Mouse (Mus musculus): Measurements from ENCODE around the gene Gbp7. TPM values are rescaled to one million over a fixed set of nuclear protein-coding genes. Genes with fewer than 3 reads are reported as not detected.
A peak's percentile ranks its signal among the peaks of the same experiment; 100 is the strongest.
"Not testable (repeated sequence)": the region's sequence is repeated elsewhere in the genome, so short reads cannot be mapped to it uniquely, and the experiment has no call there.

Gbp7 gene
- polyA plus RNA-seq, 1 experiment from 2014 or later: 3.1 TPM

DNA sequence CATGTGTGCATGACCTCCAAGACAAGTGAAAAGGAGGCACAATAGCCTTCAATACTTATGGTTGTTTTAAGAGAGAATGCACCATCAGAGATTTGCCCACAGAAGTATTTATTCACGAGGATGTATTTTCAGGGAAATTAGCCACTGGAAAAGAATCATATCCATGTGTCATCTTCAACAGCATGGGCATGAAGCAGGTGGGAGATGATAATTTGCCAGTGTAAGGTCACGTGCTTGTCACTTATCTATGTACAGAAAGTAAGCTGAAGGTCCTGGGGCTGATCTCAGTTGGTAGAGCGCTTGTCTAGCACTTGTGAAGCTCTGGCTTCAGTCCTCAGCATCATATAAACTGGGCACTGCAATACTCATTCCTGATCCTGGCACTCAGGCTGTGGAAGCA lies 1.5 kb downstream of the Gbp7 start:
- no peak overlapping the region for H3K27ac ChIP-seq (ENCODE audit: low read length)
- no peaks in the 10 kb centered on the region for H3K36me3 ChIP-seq (ENCODE audit: insufficient read depth, low read length)
- WGBS: 91% methylated on average over 3 of the region's 3 CpGs
- H3K4me1 ChIP-seq (ENCODE audit: insufficient read depth, low read length): peaks cover 6% of the 10 kb centered on the region
- H3K4me3 ChIP-seq (ENCODE audit: low read length): no peak overlapping the region
- H3K9me3 ChIP-seq (ENCODE audit: low read length): no peaks in the 10 kb centered on the region
- H3K4me2 ChIP-seq (replicated peaks; ENCODE audit: low read depth, low read length): no peak overlapping the region
- H3K9ac ChIP-seq (replicated peaks; ENCODE audit: low read length): no peak overlapping the region
- no peaks in the 10 kb centered on the region; the same call in 1 of the 2 replicates for H3K27me3 ChIP-seq (ENCODE audit: insufficient read depth, low read length)
- no peak for ATAC-seq (ENCODE audit: low FRiP score, low TSS enrichment)

DNA sequence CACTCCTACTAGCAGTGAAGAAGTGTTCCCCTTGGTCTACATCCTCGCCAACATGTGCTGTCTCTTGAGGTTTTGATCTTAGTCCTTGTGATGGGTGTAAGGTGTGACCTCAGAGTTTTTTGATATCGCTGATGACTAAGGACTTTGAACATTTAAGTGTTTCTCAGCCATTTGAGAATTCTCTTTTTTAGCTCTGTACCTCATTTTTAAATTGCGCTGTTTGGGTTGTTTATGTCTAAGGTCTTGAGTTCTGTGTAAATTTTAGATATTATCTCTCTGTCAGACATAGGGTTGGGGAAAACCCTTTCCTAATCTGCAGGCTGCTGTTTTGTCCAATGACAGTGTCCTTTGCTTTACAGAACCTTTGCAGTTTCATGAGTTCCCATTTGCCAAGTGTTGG lies 3.0 kb downstream of the Gbp7 start:
- Histone ChIP-seq H3K9ac (replicated peaks; ENCODE audit: low read length) (no peak overlapping the region), H3K4me1 (ENCODE audit: insufficient read depth, low read length) (peaks cover 6% of the 10 kb centered on the region), H3K9me3 (ENCODE audit: low read length) (no peaks in the 10 kb centered on the region), H3K27me3 (ENCODE audit: insufficient read depth, low read length) (no peaks in the 10 kb centered on the region; the same call in 1 of the 2 replicates), H3K4me3 (ENCODE audit: low read length) (no peak overlapping the region), H3K27ac (ENCODE audit: low read length) (no peak overlapping the region), H3K36me3 (ENCODE audit: insufficient read depth, low read length) (no peaks in the 10 kb centered on the region), H3K4me2 (replicated peaks; ENCODE audit: low read depth, low read length) (no peak overlapping the region)
- 91% methylated on average over 3 of the region's 3 CpGs for WGBS
- ATAC-seq (ENCODE audit: low FRiP score, low TSS enrichment): no peak

DNA sequence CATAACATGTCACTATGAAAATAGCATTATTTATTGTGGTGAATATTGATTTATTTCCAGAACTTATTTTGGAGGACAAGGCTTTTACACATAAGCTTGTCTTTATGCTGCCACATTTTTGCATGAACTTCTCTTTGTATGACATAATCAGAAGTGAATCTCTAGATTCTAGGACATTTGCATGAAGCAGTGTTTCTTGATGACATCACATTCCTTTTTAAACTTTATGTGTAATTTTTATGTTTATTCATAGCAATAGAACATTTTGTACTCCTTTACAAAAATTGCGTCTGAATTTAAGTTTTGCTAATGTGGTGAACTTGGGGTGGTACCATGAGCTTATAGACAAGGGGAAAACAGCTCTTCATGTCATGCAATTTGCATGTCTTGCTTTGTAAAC lies 5.5 kb downstream of the Gbp7 start:
- H3K27me3 ChIP-seq (ENCODE audit: insufficient read depth, low read length): no peaks in the 10 kb centered on the region; the same call in 1 of the 2 replicates
- H3K36me3 ChIP-seq (ENCODE audit: insufficient read depth, low read length): no peaks in the 10 kb centered on the region
- no peaks in the 10 kb centered on the region for H3K4me1 ChIP-seq (ENCODE audit: insufficient read depth, low read length)
- ATAC-seq (ENCODE audit: low FRiP score, low TSS enrichment): no peak
- WGBS: 69% methylated on average over 1 of the region's 1 CpGs
- no peak overlapping the region for H3K4me2 ChIP-seq (replicated peaks; ENCODE audit: low read depth, low read length)
- no peak overlapping the region for H3K27ac ChIP-seq (ENCODE audit: low read length)
- H3K9me3 ChIP-seq (ENCODE audit: low read length): no peaks in the 10 kb centered on the region
- H3K9ac ChIP-seq (replicated peaks; ENCODE audit: low read length): no peak overlapping the region
- H3K4me3 ChIP-seq (ENCODE audit: low read length): no peak overlapping the region

DNA sequence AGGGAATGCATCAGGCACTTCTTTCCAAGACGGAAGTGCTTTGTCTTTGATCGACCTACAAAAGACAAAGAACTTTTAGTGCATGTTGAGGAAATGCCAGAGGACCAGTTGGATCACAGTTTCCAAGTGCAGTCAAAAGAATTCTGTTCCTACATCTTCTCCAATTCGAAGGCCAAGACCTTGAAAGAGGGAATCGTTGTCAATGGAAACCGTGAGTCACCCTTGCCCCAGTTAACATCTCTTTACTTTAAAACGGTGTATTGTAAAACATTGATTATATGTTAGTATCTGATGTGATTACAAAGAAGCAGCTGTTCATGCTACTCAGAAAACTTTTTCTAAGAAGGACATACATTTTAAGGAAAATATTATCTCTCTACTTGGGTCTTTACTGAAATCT lies 11.2 kb downstream of the Gbp7 start:
- H3K27ac ChIP-seq (ENCODE audit: low read length): no peak overlapping the region
- no peaks in the 10 kb centered on the region for H3K36me3 ChIP-seq (ENCODE audit: insufficient read depth, low read length)
- H3K27me3 ChIP-seq (ENCODE audit: insufficient read depth, low read length): no peaks in the 10 kb centered on the region
- H3K9ac ChIP-seq (replicated peaks; ENCODE audit: low read length): no peak overlapping the region
- H3K4me1 ChIP-seq (ENCODE audit: insufficient read depth, low read length): no peaks in the 10 kb centered on the region
- WGBS: 87% methylated on average over 6 of the region's 6 CpGs
- no peak overlapping the region for H3K4me2 ChIP-seq (replicated peaks; ENCODE audit: low read depth, low read length)
- ATAC-seq (ENCODE audit: low FRiP score, low TSS enrichment): no peak
- no peaks in the 10 kb centered on the region for H3K9me3 ChIP-seq (ENCODE audit: low read length)
- H3K4me3 ChIP-seq (ENCODE audit: low read length): no peak overlapping the region

DNA sequence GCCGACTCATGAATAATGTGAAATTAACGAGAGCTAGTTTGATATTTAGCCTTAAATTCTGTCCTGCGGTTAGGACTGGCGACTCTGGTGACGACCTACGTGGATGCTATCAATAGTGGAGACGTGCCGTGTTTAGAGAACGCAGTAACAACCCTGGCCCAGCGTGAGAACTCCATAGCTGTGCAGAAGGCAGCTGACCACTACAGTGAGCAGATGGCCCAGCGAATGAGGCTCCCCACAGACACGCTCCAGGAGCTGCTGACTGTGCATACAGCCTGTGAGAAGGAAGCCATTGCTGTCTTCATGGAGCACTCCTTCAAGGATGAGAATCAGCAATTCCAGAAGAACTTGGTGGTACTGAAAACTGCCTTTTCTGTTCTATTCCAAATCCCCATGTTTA lies 12.6 kb downstream of the Gbp7 start:
- not testable (repeated sequence) for H3K36me3 ChIP-seq (ENCODE audit: insufficient read depth, low read length); H3K4me3 ChIP-seq (ENCODE audit: low read length); H3K27ac ChIP-seq (ENCODE audit: low read length); H3K4me2 ChIP-seq (replicated peaks; ENCODE audit: low read depth, low read length); H3K27me3 ChIP-seq (ENCODE audit: insufficient read depth, low read length); H3K4me1 ChIP-seq (ENCODE audit: insufficient read depth, low read length); ATAC-seq (ENCODE audit: low FRiP score, low TSS enrichment); H3K9me3 ChIP-seq (ENCODE audit: low read length); H3K9ac ChIP-seq (replicated peaks; ENCODE audit: low read length)
- WGBS: 80% methylated on average over 12 of the region's 12 CpGs

DNA sequence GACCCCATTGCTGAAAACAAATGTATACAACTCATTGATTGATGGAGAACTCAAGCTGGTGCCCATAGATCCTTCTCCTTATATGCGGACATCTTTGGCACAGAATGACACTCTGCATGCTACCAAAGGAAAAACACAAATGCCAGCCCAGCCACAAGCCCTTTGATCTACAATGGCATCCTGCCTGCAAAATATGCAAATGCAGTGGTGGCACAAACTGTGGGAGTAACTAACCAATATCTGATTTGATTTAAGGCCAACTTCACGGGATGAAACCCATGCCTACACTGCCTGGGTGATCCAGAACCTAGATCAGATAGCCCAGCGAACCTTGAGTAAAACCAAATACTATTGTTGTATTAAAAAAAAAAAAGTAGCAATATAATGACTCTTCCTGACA lies 16.5 kb downstream of the Gbp7 start:
- no peak overlapping the region for H3K4me3 ChIP-seq (ENCODE audit: low read length)
- H3K36me3 ChIP-seq (ENCODE audit: insufficient read depth, low read length): no peaks in the 10 kb centered on the region
- no peaks in the 10 kb centered on the region for H3K27me3 ChIP-seq (ENCODE audit: insufficient read depth, low read length)
- no peak overlapping the region for H3K9ac ChIP-seq (replicated peaks; ENCODE audit: low read length)
- no peaks in the 10 kb centered on the region for H3K9me3 ChIP-seq (ENCODE audit: low read length)
- no peak overlapping the region for H3K4me2 ChIP-seq (replicated peaks; ENCODE audit: low read depth, low read length)
- no peak overlapping the region for H3K27ac ChIP-seq (ENCODE audit: low read length)
- H3K4me1 ChIP-seq (ENCODE audit: insufficient read depth, low read length): no peaks in the 10 kb centered on the region
- WGBS: 72% methylated on average over 3 of the region's 3 CpGs
- no peak for ATAC-seq (ENCODE audit: low FRiP score, low TSS enrichment)

DNA sequence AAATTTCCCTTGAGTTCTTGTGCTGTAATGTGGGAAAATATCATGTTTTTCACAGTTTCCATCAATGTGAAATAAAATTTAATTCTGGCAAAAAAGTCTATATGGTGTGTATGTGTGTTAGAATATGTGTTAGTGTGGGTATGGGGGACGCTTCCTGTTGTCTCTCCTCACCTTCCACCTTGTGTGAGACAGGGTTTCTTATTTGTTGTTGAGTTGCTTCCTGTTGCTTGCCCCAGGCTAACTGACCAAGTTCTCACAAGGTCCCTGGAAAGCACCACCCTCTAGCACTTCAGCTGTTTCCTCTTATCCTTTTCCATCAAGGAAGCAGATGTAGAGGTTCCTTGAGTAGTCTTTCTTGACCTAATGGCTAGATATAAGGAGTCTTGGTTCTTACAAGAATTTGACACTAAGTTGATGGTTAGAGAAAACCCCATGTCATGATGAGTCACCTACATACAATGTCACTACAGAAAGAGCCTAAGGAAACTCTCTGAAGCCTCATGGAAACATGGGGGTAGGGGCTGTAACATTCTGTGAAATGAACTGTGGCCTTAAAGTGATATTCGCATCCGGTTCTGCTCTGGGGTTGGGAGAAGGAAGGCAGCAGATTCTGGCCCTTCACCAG lies 20.0 kb downstream of the Gbp7 start:
- Histone ChIP-seq H3K9ac (replicated peaks; ENCODE audit: low read length) (no peak overlapping the region), H3K9me3 (ENCODE audit: low read length) (no peaks in the 10 kb centered on the region), H3K4me2 (replicated peaks; ENCODE audit: low read depth, low read length) (no peak overlapping the region), H3K27ac (ENCODE audit: low read length) (no peak overlapping the region), H3K36me3 (ENCODE audit: insufficient read depth, low read length) (no peaks in the 10 kb centered on the region), H3K4me1 (ENCODE audit: insufficient read depth, low read length) (no peaks in the 10 kb centered on the region), H3K27me3 (ENCODE audit: insufficient read depth, low read length) (no peaks in the 10 kb centered on the region), H3K4me3 (ENCODE audit: low read length) (no peak overlapping the region)
- 87% methylated on average over 3 of the region's 3 CpGs for WGBS
- ATAC-seq (ENCODE audit: low FRiP score, low TSS enrichment): no peak

DNA sequence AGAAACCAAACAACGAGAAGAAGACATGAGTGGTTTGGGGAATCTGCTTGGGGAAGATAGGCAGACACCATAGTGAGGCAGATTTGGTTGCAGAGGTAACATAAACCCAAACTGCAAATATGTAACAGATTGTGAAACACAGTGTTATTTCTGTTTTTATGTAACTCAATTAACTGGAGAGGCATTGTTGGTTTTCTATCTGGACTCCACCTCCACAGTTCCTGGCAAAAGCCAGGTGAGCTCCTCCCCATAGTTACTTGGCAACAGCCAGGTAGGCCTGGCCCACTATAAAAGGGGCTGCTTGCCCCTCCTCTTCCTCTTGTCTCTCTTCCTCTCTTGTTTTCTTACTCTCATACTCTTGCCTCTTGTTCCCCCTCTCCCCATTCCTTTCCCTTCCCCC lies 24.5 kb downstream of the Gbp7 start:
- no peak overlapping the region for H3K27ac ChIP-seq (ENCODE audit: low read length)
- H3K4me3 ChIP-seq (ENCODE audit: low read length): no peak overlapping the region
- no peak overlapping the region for H3K9ac ChIP-seq (replicated peaks; ENCODE audit: low read length)
- no peaks in the 10 kb centered on the region; the same call in 1 of the 2 replicates for H3K4me1 ChIP-seq (ENCODE audit: insufficient read depth, low read length)
- no peak overlapping the region for H3K4me2 ChIP-seq (replicated peaks; ENCODE audit: low read depth, low read length)
- no peak for ATAC-seq (ENCODE audit: low FRiP score, low TSS enrichment)
- H3K36me3 ChIP-seq (ENCODE audit: insufficient read depth, low read length): no peaks in the 10 kb centered on the region
- H3K27me3 ChIP-seq (ENCODE audit: insufficient read depth, low read length): no peaks in the 10 kb centered on the region
- no peaks in the 10 kb centered on the region for H3K9me3 ChIP-seq (ENCODE audit: low read length)
- WGBS: 75% methylated on average over 1 of the region's 1 CpGs

DNA sequence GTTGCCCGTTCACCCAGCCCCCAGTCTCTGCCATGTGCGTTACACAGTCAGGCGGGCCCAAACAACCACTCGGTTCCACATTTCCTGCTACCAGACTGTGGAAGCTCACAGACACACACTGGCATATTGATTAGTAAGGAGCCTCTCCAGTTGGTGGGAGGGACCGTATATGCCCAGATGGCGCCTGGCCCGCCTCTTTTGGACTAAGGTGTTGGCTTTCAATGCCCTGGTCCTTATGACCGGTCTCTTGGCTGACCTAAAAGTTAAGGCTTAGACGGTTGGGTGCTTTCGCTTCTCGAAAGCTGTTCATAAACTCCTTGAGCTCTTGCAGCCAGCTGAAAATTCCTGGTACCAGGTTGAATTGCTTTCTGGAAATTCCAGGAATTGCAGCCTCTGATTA lies 25.5 kb downstream of the Gbp7 start:
- no peak overlapping the region for H3K9ac ChIP-seq (replicated peaks; ENCODE audit: low read length)

DNA sequence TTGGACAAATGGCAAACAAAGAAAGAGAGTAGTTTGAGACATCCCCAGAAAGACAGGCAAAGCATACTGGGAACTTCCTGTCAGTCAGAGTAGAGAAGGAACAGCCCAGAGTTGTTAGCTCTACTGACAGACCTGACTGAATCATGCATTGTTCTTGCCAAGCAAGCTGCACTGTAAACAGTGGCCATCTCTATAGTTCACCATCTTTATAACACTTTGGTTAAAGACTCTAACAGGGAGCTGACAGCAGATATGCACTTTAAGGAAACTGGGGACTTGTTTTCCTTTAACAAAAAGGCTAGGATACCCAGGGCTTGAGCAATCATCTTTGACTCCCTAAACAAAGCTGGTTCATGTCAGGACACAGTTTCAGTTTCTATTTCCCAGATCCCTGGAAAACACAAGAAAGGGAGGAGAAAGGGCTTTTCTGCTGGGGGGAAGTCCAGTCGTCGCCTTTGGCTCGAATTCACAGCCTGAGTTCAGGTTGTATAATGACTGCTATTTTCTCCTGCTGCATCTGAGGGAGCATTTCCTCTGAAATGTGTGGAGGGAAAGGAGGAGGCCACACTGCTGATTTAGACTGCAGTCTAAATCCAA lies 29.6 kb downstream of the Gbp7 start, which contains the start of gene Gbp3:
Gene Gbp3, plus strand, starts transcription at position 395 of the 597 bp plus-strand sequence.
- no peak within 1 kb of the TSS; the same call in 1 of the 2 replicates for H3K27ac ChIP-seq (ENCODE audit: low read length)
- H3K4me1 ChIP-seq (ENCODE audit: insufficient read depth, low read length): no peaks in the 10 kb centered on the region; the same call in 1 of the 2 replicates
- ATAC-seq (ENCODE audit: low FRiP score, low TSS enrichment): no peak
- H3K9me3 ChIP-seq (ENCODE audit: low read length): no peaks in the 10 kb centered on the region
- H3K4me2 ChIP-seq (replicated peaks; ENCODE audit: low read depth, low read length): peak within 1 kb of the TSS; percentile 70
- 14% methylated on average over 3 of the region's 3 CpGs for WGBS
- peak within 1 kb of the TSS; percentile 54 for H3K4me3 ChIP-seq (ENCODE audit: low read length)
- no peaks in the 10 kb centered on the region for H3K36me3 ChIP-seq (ENCODE audit: insufficient read depth, low read length)
- H3K9ac ChIP-seq (replicated peaks; ENCODE audit: low read length): peak within 1 kb of the TSS; percentile 61
- H3K27me3 ChIP-seq (ENCODE audit: insufficient read depth, low read length): no peaks in the 10 kb centered on the region

More for the DNA sequence above, 25.5 kb downstream of the Gbp7 start:
- Histone ChIP-seq H3K27ac (ENCODE audit: low read length) (no peak overlapping the region), H3K27me3 (ENCODE audit: insufficient read depth, low read length) (no peaks in the 10 kb centered on the region), H3K4me3 (ENCODE audit: low read length) (no peak overlapping the region), H3K36me3 (ENCODE audit: insufficient read depth, low read length) (no peaks in the 10 kb centered on the region), H3K9me3 (ENCODE audit: low read length) (no peaks in the 10 kb centered on the region), H3K4me2 (replicated peaks; ENCODE audit: low read depth, low read length) (no peak overlapping the region), H3K4me1 (ENCODE audit: insufficient read depth, low read length) (no peaks in the 10 kb centered on the region; the same call in 1 of the 2 replicates)
- 76% methylated on average over 11 of the region's 11 CpGs for WGBS
- ATAC-seq (ENCODE audit: low FRiP score, low TSS enrichment): peak; percentile 54; the same call in 1 of the 2 replicates

All from kidney, embryonic 16.5 days (tissue).